Mouse (Mus musculus) stomach, postnatal 0 days (tissue): ENCODE results near the gene Rabgap1. TPM values are rescaled to one million over a fixed set of nuclear protein-coding genes. Genes with fewer than 3 reads are reported as not detected.

Experiments
- ATAC-seq: fragments of 200-750 bp; cut with Nextera tagmentation; 2 replicates; pipeline ENCODE4 v1.8.0; 2017; ENCODE audit not compliant: low FRiP score, low TSS enrichment
- DNase-seq: peaks from one replicate; pipeline ENCODE4 v3.0.0-alpha.2; 2016; ENCODE audit warnings: low spot score
- H3K27ac ChIP-seq: fragments of 300-500 bp; sonication (generic); replicated peaks from 2 replicates; pipeline ENCODE4 v1.5.1; 2014; ENCODE audit warnings: mild to moderate bottlenecking, control low read depth
- H3K27me3 ChIP-seq: fragments of 300-500 bp; sonication (generic); 2 replicates; pipeline ENCODE4 v1.6.1; 2014; ENCODE audit warnings: low read length; ENCODE audit not compliant: control insufficient read depth, insufficient read depth
- H3K36me3 ChIP-seq: fragments of 300-500 bp; sonication (generic); 2 replicates; pipeline ENCODE4 v1.6.1; 2014; ENCODE audit warnings: low read length, mixed read lengths; ENCODE audit not compliant: control insufficient read depth, insufficient read depth
- H3K4me1 ChIP-seq: fragments of 300-500 bp; sonication (generic); replicated peaks from 2 replicates; pipeline ENCODE4 v1.6.1; 2014; ENCODE audit warnings: antibody characterized with exemption; ENCODE audit not compliant: control insufficient read depth, insufficient read depth
- H3K4me2 ChIP-seq: fragments of 300-500 bp; sonication (generic); replicated peaks from 2 replicates; pipeline ENCODE4 v1.6.1; 2014; ENCODE audit warnings: low read depth, mild to moderate bottlenecking, control low read depth, moderate library complexity
- H3K4me3 ChIP-seq: fragments of 300-500 bp; sonication (generic); 2 replicates; pipeline ENCODE4 v1.5.1; 2014; ENCODE audit warnings: low read depth, low read length, control low read depth
- H3K9ac ChIP-seq: fragments of 300-500 bp; sonication (generic); 2 replicates; pipeline ENCODE4 v1.6.1; 2014; ENCODE audit warnings: mild to moderate bottlenecking, low read length, control low read depth, mixed read lengths
- H3K9me3 ChIP-seq: fragments of 300-500 bp; sonication (generic); 2 replicates; pipeline ENCODE4 v1.6.1; 2016; ENCODE audit warnings: low read length; ENCODE audit not compliant: control insufficient read depth
- CTCF ChIP-seq: IDR thresholded peaks from 2 replicates; pipeline ENCODE4 v1.5.1; 2016; ENCODE audit warnings: antibody characterized with exemption, low read depth, mild to moderate bottlenecking, moderate library complexity
- EP300 ChIP-seq: optimal IDR thresholded peaks from 2 replicates; pipeline ENCODE3; 2016; ENCODE audit warnings: antibody characterized with exemption
- WGBS: fragments of 180-500 bp; shearing (Covaris S2); extraction: QIAGEN DNeasy Blood & Tissue Kit; methylation state at CpG from one replicate; pipeline ENCODE4 v1.1.7; 2014; 5-methylcytosine and 5-hydroxymethylcytosine counted together
- polyA plus RNA-seq: library from polyadenylated mRNA; unstranded; fragments of >200 nt; fragmentation: Nextera tagmentation; extraction: Ambion mirVana; gene quantifications from 2 replicates; pipeline ENCODE4 v1.2.1, GENCODE M21; 2015

Rabgap1 gene
- polyA plus RNA-seq, 1 experiment from 2014 or later, result 17.4 TPM

- TF ChIP-seq EP300 (no peak), CTCF (no peak)
- no peaks in the 10 kb centered on the region for H3K4me1 ChIP-seq
- no peaks in the 10 kb centered on the region for H3K27me3 ChIP-seq
- no peak overlapping the region for H3K4me3 ChIP-seq
- DNase-seq, result peak; percentile 70
- H3K36me3 ChIP-seq, result peaks cover 9% of the 10 kb centered on the region
- 83% methylated on average over 1 of the region's 1 CpGs for WGBS
- no peak overlapping the region for H3K4me2 ChIP-seq
- H3K9me3 ChIP-seq, result no peaks in the 10 kb centered on the region
- ATAC-seq, result peak; percentile 88
- H3K27ac ChIP-seq, result peak overlapping the region; percentile 53; the same call in 1 of the 2 replicates
- H3K9ac ChIP-seq, result no peak overlapping the region
Observed at GRCm38 (mm10) chr2:37549346-37550012, 106.4 kb downstream of the Rabgap1 start.

GRCm38 (mm10) chr2:37556366-37556765 lies 113.3 kb downstream of the Rabgap1 start:
- ATAC-seq (no peak), DNase-seq (no peak)
- no peak for TF ChIP-seq EP300
- TF ChIP-seq CTCF, result no peak
- no peaks in the 10 kb centered on the region for H3K4me1 ChIP-seq
- H3K4me3 ChIP-seq, result no peak overlapping the region
- H3K9me3 ChIP-seq, result no peaks in the 10 kb centered on the region
- no peak overlapping the region for H3K27ac ChIP-seq
- H3K4me2 ChIP-seq, result no peak overlapping the region
- peaks cover 23% of the 10 kb centered on the region for H3K36me3 ChIP-seq
- 63% methylated on average over 2 of the region's 2 CpGs for WGBS
- no peaks in the 10 kb centered on the region for H3K27me3 ChIP-seq
- no peak overlapping the region for H3K9ac ChIP-seq

- H3K4me1 ChIP-seq, result peaks cover 2% of the 10 kb centered on the region; the same call in 1 of the 2 replicates
- ATAC-seq (no peak), DNase-seq (no peak)
- TF ChIP-seq CTCF, result no peak
- no peaks in the 10 kb centered on the region for H3K27me3 ChIP-seq
- no peak overlapping the region for H3K27ac ChIP-seq
- H3K9me3 ChIP-seq, result no peaks in the 10 kb centered on the region
- H3K36me3 ChIP-seq, result peaks cover 22% of the 10 kb centered on the region; the same call in 1 of the 2 replicates
- H3K4me2 ChIP-seq, result no peak overlapping the region
- H3K4me3 ChIP-seq, result no peak overlapping the region
- no peak overlapping the region for H3K9ac ChIP-seq
- 51% methylated on average over 2 of the region's 2 CpGs for WGBS
Observed at GRCm38 (mm10) chr2:37565579-37565978, 122.5 kb downstream of the Rabgap1 start.

- Histone ChIP-seq H3K36me3 (peaks cover 22% of the 10 kb centered on the region; the same call in 1 of the 2 replicates), H3K27me3 (no peaks in the 10 kb centered on the region), H3K9me3 (no peaks in the 10 kb centered on the region), H3K9ac (no peak overlapping the region), H3K27ac (no peak overlapping the region), H3K4me2 (no peak overlapping the region), H3K4me1 (peaks cover 2% of the 10 kb centered on the region; the same call in 1 of the 2 replicates), H3K4me3 (no peak overlapping the region)
- TF ChIP-seq CTCF, result no peak
- TF ChIP-seq EP300, result no peak
- ATAC-seq (no peak), DNase-seq (no peak)
- WGBS, result 63% methylated on average over 1 of the region's 1 CpGs
Observed at GRCm38 (mm10) chr2:37566035-37566434, 123.0 kb downstream of the Rabgap1 start.

- TF ChIP-seq EP300, result no peak
- no peak for TF ChIP-seq CTCF
- peaks cover 2% of the 10 kb centered on the region; the same call in 1 of the 2 replicates for H3K4me1 ChIP-seq
- no peak overlapping the region for H3K4me2 ChIP-seq
- H3K27ac ChIP-seq, result no peak overlapping the region
- H3K27me3 ChIP-seq, result no peaks in the 10 kb centered on the region
- H3K4me3 ChIP-seq, result no peak overlapping the region
- H3K9me3 ChIP-seq, result no peaks in the 10 kb centered on the region
- 28% methylated on average over 5 of the region's 5 CpGs for WGBS
- no peak overlapping the region for H3K9ac ChIP-seq
- peak; percentile 48 for DNase-seq
- peak; percentile 72; the same call in 1 of the 2 replicates for ATAC-seq
- H3K36me3 ChIP-seq, result peaks cover 6% of the 10 kb centered on the region; the same call in 1 of the 2 replicates
Observed at GRCm38 (mm10) chr2:37569888-37570287, 126.8 kb downstream of the Rabgap1 start.

GRCm38 (mm10) chr2:37570703-37571102 lies 127.6 kb downstream of the Rabgap1 start:
- H3K36me3 ChIP-seq, result 0 out of 2 replicates have a peak, but pooled peaks cover 4% of the 10 kb centered on the region
- H3K9me3 ChIP-seq, result no peaks in the 10 kb centered on the region
- TF ChIP-seq EP300, result no peak
- no peak for TF ChIP-seq CTCF
- H3K4me1 ChIP-seq, result peaks cover 2% of the 10 kb centered on the region; the same call in 1 of the 2 replicates
- no peak overlapping the region for H3K4me3 ChIP-seq
- no peak overlapping the region for H3K4me2 ChIP-seq
- DNase-seq, result no peak
- H3K27me3 ChIP-seq, result no peaks in the 10 kb centered on the region
- no peak overlapping the region for H3K9ac ChIP-seq
- no peak overlapping the region; the same call in 1 of the 2 replicates for H3K27ac ChIP-seq
- 38% methylated on average over 2 of the region's 2 CpGs for WGBS
- ATAC-seq, result 0 out of 2 replicates have a peak, but pooled peaks have one; percentile 6
